Mouse (Mus musculus): ENCODE measurements around the gene Rab3a. TPM values are rescaled to one million over a fixed set of nuclear protein-coding genes. Genes with fewer than 3 reads are reported as not detected.

The Rab3a gene
- polyA plus RNA-seq, 1 experiment from 2014 or later, result 27.7 TPM

DNA sequence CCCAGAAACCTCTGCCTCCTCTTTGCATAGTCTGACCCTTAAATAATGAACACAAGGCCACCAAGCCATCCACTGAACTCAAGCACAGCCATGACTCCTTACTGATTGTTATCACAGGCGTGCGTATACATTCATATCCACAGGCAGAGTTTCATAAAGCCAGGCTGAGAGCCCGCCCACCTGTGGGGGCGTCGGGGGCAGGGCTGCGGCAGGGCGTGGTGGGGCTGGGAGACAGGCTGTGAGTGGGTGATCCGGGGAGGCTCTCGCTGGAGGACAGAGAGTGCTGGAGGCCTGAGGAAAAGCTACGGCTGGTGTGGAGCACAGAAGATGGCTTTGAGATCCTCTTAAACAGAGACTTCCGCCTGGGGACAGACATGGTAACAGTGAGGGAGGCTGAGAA, 25.6 kb downstream of the Rab3a start:
- H3K36me3 ChIP-seq (ENCODE audit: control insufficient read depth, insufficient read depth, low read length), result peaks cover 52% of the 10 kb centered on the region
- H3K9me3 ChIP-seq (ENCODE audit: control insufficient read depth, low read length), result no peaks in the 10 kb centered on the region
- H3K27ac ChIP-seq (ENCODE audit: low read depth), result no peak overlapping the region
- H3K4me1 ChIP-seq (replicated peaks; ENCODE audit: control insufficient read depth, insufficient read depth, low read length), result peaks cover 14% of the 10 kb centered on the region
- H3K4me3 ChIP-seq (ENCODE audit: low read depth, low read length), result no peak overlapping the region
- no peak for DNase-seq (ENCODE audit: low spot score)
- H3K9ac ChIP-seq (ENCODE audit: low read length), result 0 out of 2 replicates have a peak overlapping the region, but pooled peaks have one; percentile 13
- no peak overlapping the region for H3K4me2 ChIP-seq (ENCODE audit: low read length)
- no peaks in the 10 kb centered on the region for H3K27me3 ChIP-seq (replicated peaks; ENCODE audit: control insufficient read depth, insufficient read depth, low read length)
- no peak for ATAC-seq (replicated peaks; ENCODE audit: low FRiP score, low TSS enrichment, low read depth)
- WGBS, result 70% methylated on average over 11 of the region's 11 CpGs

DNA sequence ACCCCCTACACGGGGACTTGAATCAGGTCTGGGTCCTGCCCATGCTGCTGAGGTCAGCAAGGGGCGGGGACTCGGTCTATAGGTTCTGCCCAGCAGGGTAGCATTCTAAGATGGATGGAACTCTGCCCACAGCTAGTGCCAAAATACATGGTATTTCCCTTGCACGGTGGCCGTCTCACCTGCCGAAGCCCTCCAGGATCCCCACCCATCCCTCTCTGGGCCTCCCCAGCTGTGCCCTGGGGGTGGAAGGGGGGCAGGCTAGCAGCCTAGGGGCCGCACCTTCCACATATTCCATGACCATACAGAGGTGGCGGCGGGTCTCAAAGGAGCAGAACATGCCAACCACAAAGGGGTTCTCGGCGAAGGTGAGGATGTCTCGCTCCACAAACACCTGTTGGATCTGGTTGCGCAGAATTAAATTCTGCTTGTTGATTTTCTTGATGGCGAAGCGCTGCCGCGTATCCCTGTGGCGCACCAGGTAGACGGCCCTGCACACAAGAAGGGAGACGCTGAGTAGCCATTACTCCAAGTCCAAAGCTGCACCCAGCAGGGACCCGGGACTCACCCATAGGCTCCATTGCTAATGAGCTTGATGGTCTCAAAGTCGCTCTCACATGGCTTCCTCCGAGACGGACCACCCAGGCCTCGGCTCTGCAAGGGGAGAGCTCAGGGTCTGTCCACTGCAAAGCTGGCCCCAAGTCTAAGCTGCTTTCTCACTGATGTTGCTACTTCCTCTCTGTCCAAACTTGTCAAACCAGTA, 32.0 kb downstream of the Rab3a start:
- Histone ChIP-seq H3K27ac (ENCODE audit: low read depth) (no peak overlapping the region), H3K9ac (ENCODE audit: low read length) (no peak overlapping the region), H3K4me1 (replicated peaks; ENCODE audit: control insufficient read depth, insufficient read depth, low read length) (peaks cover 8% of the 10 kb centered on the region), H3K9me3 (ENCODE audit: control insufficient read depth, low read length) (no peaks in the 10 kb centered on the region), H3K36me3 (ENCODE audit: control insufficient read depth, insufficient read depth, low read length) (peaks cover 53% of the 10 kb centered on the region), H3K4me2 (ENCODE audit: low read length) (no peak overlapping the region), H3K27me3 (replicated peaks; ENCODE audit: control insufficient read depth, insufficient read depth, low read length) (no peaks in the 10 kb centered on the region), H3K4me3 (ENCODE audit: low read depth, low read length) (no peak overlapping the region)
- ATAC-seq (replicated peaks; ENCODE audit: low FRiP score, low TSS enrichment, low read depth), result no peak
- 88% methylated on average over 25 of the region's 25 CpGs for WGBS
- no peak for DNase-seq (ENCODE audit: low spot score)

DNA sequence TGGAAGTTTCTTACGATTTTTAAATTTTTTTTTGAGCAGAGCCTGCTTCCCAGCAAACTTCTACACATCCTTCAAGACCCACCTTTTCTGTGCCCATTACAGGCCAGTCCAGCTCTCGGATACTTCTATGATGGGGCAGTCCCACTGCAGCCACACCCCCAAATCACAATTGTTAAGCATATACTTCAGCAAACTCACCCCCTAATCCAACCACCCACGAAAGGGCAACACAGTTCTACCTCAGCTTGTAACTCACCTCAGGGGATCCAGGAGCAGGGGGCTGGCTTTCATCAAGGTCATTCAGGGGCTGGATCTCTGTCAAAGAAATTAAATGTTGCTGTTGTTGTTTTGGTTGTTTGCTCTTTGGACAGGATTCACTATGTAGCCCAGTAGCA, 32.6 kb downstream of the Rab3a start:
- no peak for ATAC-seq (replicated peaks; ENCODE audit: low FRiP score, low TSS enrichment, low read depth)
- no peak for DNase-seq (ENCODE audit: low spot score)
- Histone ChIP-seq H3K9ac (ENCODE audit: low read length) (no peak overlapping the region), H3K4me2 (ENCODE audit: low read length) (0 out of 2 replicates have a peak overlapping the region, but pooled peaks have one; percentile 22), H3K27me3 (replicated peaks; ENCODE audit: control insufficient read depth, insufficient read depth, low read length) (no peaks in the 10 kb centered on the region), H3K27ac (ENCODE audit: low read depth) (no peak overlapping the region), H3K4me1 (replicated peaks; ENCODE audit: control insufficient read depth, insufficient read depth, low read length) (peaks cover 13% of the 10 kb centered on the region), H3K4me3 (ENCODE audit: low read depth, low read length) (no peak overlapping the region), H3K9me3 (ENCODE audit: control insufficient read depth, low read length) (no peaks in the 10 kb centered on the region), H3K36me3 (ENCODE audit: control insufficient read depth, insufficient read depth, low read length) (peaks cover 48% of the 10 kb centered on the region)
- WGBS, result 87% methylated on average over 3 of the region's 3 CpGs

DNA sequence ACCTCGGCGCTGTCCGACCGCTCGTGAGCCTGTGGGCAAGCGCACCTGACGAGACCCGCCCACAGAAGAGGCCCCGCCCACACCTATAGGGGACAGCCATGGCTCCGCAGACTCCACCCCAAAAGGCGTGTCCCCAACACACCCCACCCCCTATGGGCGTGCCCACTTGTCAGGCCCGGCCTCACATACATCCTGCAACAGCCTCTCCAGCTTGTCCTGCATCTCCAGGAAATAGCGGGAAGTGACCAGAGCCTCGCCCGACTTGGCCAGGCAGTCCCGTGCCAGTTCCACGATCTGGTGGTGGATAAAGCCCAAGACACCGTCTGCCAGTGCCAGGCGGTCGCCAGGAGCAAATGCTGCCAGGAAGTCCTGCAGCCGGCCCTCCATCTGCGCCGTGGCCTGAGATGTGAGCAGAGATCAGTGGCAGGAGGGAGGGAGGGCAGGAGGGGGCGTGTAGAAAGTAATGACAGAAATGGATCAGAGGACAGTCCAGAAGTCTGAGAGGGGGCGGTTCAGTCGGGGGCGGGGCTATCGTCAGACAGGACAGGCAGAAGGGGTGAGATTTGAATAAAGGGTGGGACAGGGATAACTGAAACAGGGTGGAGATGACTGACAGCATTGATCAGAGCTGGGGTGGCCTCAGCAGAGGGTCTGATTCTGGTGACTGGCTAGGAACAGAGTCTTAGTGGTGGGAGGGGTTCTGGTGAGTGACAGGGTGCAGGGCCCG, 33.6 kb downstream of the Rab3a start:
- Histone ChIP-seq H3K4me1 (replicated peaks; ENCODE audit: control insufficient read depth, insufficient read depth, low read length) (peaks cover 17% of the 10 kb centered on the region), H3K27me3 (replicated peaks; ENCODE audit: control insufficient read depth, insufficient read depth, low read length) (no peaks in the 10 kb centered on the region), H3K9ac (ENCODE audit: low read length) (no peak overlapping the region), H3K27ac (ENCODE audit: low read depth) (no peak overlapping the region), H3K36me3 (ENCODE audit: control insufficient read depth, insufficient read depth, low read length) (peaks cover 44% of the 10 kb centered on the region), H3K4me2 (ENCODE audit: low read length) (0 out of 2 replicates have a peak overlapping the region, but pooled peaks have one; percentile 22), H3K9me3 (ENCODE audit: control insufficient read depth, low read length) (no peaks in the 10 kb centered on the region), H3K4me3 (ENCODE audit: low read depth, low read length) (no peak overlapping the region)
- WGBS, result 22% methylated on average over 30 of the region's 30 CpGs
- ATAC-seq (replicated peaks; ENCODE audit: low FRiP score, low TSS enrichment, low read depth), result no peak
- peak; percentile 91 for DNase-seq (ENCODE audit: low spot score)

DNA sequence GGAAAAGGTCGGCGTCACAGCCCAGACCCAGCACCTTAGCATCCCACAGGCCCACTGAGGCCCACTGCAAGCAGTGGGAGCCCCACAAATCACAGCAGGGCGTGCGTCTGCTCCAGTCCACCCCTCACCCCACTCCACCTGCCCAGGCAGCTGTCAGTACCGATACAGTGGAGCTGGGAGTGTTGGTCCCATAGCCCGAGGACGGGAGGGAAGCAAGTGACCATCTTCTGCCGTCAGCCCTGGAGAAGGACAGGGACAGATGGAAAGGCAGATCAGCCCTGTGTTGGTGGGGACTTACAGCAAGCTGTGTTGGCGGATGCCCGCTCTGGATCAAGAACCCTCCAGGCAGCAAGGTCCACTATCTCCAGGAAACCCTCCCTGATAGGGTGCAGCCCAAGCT, 34.6 kb downstream of the Rab3a start:
- Histone ChIP-seq H3K27me3 (replicated peaks; ENCODE audit: control insufficient read depth, insufficient read depth, low read length) (no peaks in the 10 kb centered on the region), H3K4me2 (ENCODE audit: low read length) (no peak overlapping the region), H3K4me3 (ENCODE audit: low read depth, low read length) (no peak overlapping the region), H3K27ac (ENCODE audit: low read depth) (no peak overlapping the region), H3K4me1 (replicated peaks; ENCODE audit: control insufficient read depth, insufficient read depth, low read length) (peaks cover 20% of the 10 kb centered on the region), H3K9ac (ENCODE audit: low read length) (no peak overlapping the region), H3K9me3 (ENCODE audit: control insufficient read depth, low read length) (no peaks in the 10 kb centered on the region), H3K36me3 (ENCODE audit: control insufficient read depth, insufficient read depth, low read length) (peaks cover 36% of the 10 kb centered on the region)
- WGBS, result 85% methylated on average over 10 of the region's 10 CpGs
- DNase-seq (ENCODE audit: low spot score), result no peak
- no peak for ATAC-seq (replicated peaks; ENCODE audit: low FRiP score, low TSS enrichment, low read depth)

DNA sequence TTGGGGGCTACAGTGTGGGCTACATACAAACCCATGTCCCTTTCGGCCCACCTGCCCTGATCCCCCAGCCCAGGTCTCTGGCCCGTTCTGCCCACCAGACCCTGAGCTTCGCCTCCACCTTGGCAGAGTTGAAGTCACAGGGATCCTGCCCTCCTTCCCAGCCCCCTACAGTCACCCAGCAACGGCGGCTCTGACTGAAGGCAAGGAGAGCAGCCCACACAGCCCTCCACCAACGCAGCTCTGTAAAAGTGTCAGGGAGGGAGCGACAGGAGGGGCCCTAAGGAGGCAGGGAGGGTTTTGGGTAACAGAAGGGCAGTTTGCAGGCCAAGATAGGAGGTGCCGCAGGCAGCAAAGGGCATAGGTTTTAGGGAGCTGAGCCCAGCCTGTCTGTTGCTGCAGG, 36.4 kb downstream of the Rab3a start:
- no peak overlapping the region for H3K27ac ChIP-seq (ENCODE audit: low read depth)
- no peak for ATAC-seq (replicated peaks; ENCODE audit: low FRiP score, low TSS enrichment, low read depth)
- H3K4me2 ChIP-seq (ENCODE audit: low read length), result peak overlapping the region; percentile 82
- H3K9ac ChIP-seq (ENCODE audit: low read length), result 0 out of 2 replicates have a peak overlapping the region, but pooled peaks have one; percentile 23
- no peaks in the 10 kb centered on the region for H3K27me3 ChIP-seq (replicated peaks; ENCODE audit: control insufficient read depth, insufficient read depth, low read length)
- WGBS, result 47% methylated on average over 8 of the region's 8 CpGs
- no peaks in the 10 kb centered on the region for H3K9me3 ChIP-seq (ENCODE audit: control insufficient read depth, low read length)
- peaks cover 18% of the 10 kb centered on the region for H3K36me3 ChIP-seq (ENCODE audit: control insufficient read depth, insufficient read depth, low read length)
- no peak overlapping the region for H3K4me3 ChIP-seq (ENCODE audit: low read depth, low read length)
- no peak for DNase-seq (ENCODE audit: low spot score)
- peaks cover 20% of the 10 kb centered on the region for H3K4me1 ChIP-seq (replicated peaks; ENCODE audit: control insufficient read depth, insufficient read depth, low read length)

DNA sequence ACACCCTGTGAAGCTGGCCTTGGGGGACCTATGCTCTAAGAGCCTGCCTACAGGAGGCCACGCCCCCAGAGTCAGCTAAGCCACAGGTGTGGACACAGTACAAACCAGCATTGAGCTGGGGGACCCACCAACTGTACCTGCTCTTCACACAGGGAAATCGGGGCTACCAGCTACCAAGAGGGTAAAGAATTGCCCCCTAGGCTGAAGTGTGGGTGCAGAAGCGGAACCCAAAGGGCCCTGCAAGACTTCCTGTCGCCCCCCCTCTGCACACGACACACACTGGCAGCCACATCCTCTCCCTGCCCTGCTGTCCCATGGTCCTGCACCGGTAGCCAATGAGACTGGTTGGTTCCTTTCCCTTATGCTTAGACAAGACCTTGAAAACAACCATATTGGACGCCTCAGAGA, 36.8 kb downstream of the Rab3a start:
- peak overlapping the region; percentile 80 for H3K9ac ChIP-seq (ENCODE audit: low read length)
- peaks cover 20% of the 10 kb centered on the region for H3K4me1 ChIP-seq (replicated peaks; ENCODE audit: control insufficient read depth, insufficient read depth, low read length)
- DNase-seq (ENCODE audit: low spot score) (no peak), ATAC-seq (replicated peaks; ENCODE audit: low FRiP score, low TSS enrichment, low read depth) (no peak)
- H3K4me2 ChIP-seq (ENCODE audit: low read length), result peak overlapping the region; percentile 82
- no peaks in the 10 kb centered on the region for H3K9me3 ChIP-seq (ENCODE audit: control insufficient read depth, low read length)
- no peak overlapping the region for H3K27ac ChIP-seq (ENCODE audit: low read depth)
- H3K36me3 ChIP-seq (ENCODE audit: control insufficient read depth, insufficient read depth, low read length), result peaks cover 13% of the 10 kb centered on the region
- WGBS, result 58% methylated on average over 7 of the region's 7 CpGs
- H3K27me3 ChIP-seq (replicated peaks; ENCODE audit: control insufficient read depth, insufficient read depth, low read length), result no peaks in the 10 kb centered on the region
- peak overlapping the region; percentile 72 for H3K4me3 ChIP-seq (ENCODE audit: low read depth, low read length)

DNA sequence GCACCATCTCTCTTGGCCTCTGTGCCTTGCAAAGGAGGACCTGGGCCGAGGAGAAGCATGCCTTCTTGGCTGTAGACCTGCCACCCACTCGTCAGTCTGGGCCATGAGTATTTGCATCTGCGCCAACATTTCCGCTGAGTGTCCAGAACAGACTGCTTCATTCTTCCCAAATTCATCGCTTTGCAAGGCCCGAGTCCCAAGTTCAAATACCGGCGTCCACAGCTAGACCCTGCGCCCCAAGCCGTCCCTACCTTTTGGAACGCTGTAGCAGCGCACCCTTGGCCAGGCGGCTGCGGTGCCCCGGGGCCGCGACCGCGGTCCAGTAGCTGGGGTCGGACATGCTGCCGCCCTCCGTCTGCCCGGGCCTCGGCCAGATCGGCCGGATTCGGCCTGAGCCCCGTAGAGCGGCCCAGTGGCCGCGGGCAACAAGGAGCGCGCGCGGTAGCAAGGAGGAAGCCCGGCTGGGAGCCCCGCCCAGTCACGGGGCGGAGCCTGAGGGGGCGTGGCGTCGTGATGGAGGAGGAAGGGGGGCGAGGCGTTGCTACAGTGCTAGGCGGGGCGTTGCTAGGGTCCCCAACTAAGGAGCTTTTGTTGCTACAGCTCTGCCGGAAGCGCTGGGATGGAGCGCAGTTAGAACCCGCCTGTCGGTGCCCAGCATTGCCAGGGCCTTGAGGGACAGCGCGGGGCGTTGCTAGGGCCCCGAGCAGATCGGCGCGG, 37.7 kb downstream of the Rab3a start:
- ATAC-seq (replicated peaks; ENCODE audit: low FRiP score, low TSS enrichment, low read depth) (peak; percentile 76), DNase-seq (ENCODE audit: low spot score) (peak; percentile 99)
- peak overlapping the region; percentile 82 for H3K4me2 ChIP-seq (ENCODE audit: low read length)
- H3K9ac ChIP-seq (ENCODE audit: low read length), result peak overlapping the region; percentile 80
- H3K4me1 ChIP-seq (replicated peaks; ENCODE audit: control insufficient read depth, insufficient read depth, low read length), result peaks cover 20% of the 10 kb centered on the region
- 4% methylated on average over 58 of the region's 58 CpGs for WGBS
- no peaks in the 10 kb centered on the region for H3K9me3 ChIP-seq (ENCODE audit: control insufficient read depth, low read length)
- H3K27ac ChIP-seq (ENCODE audit: low read depth), result peak overlapping the region; percentile 77
- H3K36me3 ChIP-seq (ENCODE audit: control insufficient read depth, insufficient read depth, low read length), result peaks cover 5% of the 10 kb centered on the region
- peak overlapping the region; percentile 72 for H3K4me3 ChIP-seq (ENCODE audit: low read depth, low read length)
- no peaks in the 10 kb centered on the region for H3K27me3 ChIP-seq (replicated peaks; ENCODE audit: control insufficient read depth, insufficient read depth, low read length)
